Mouse (Mus musculus) heart, postnatal 0 days (tissue): Measurements from ENCODE around the gene 1110008P14Rik. TPM values are rescaled to one million over a fixed set of nuclear protein-coding genes. Genes with fewer than 3 reads are reported as not detected.

Source experiments
- ATAC-seq: fragments of 200-750 bp; cut with Nextera tagmentation; 2 replicates; pipeline ENCODE4 v1.8.0; 2017; ENCODE audit warnings: low read depth, moderate number of reproducible peaks, moderate library complexity; ENCODE audit not compliant: insufficient read depth
- DNase-seq: peaks from one replicate; pipeline ENCODE4 v3.0.0-alpha.2; 2016; ENCODE audit warnings: low spot score
- H3K27ac ChIP-seq: fragments of 300-500 bp; sonication (generic); 2 replicates; pipeline ENCODE4 v1.5.1; 2014; ENCODE audit warnings: low read depth, mild to moderate bottlenecking
- H3K27me3 ChIP-seq: fragments of 300-500 bp; sonication (generic); 2 replicates; pipeline ENCODE4 v1.6.1; 2014; ENCODE audit warnings: low read length, mixed read lengths; ENCODE audit not compliant: control insufficient read depth, insufficient read depth
- H3K36me3 ChIP-seq: fragments of 300-500 bp; sonication (generic); replicated peaks from 2 replicates; pipeline ENCODE4 v1.6.1; 2014; ENCODE audit warnings: low read length, mixed read lengths; ENCODE audit not compliant: control insufficient read depth, insufficient read depth
- H3K4me1 ChIP-seq: fragments of 300-500 bp; sonication (generic); 2 replicates; pipeline ENCODE4 v1.6.1; 2014; ENCODE audit warnings: antibody characterized with exemption; ENCODE audit not compliant: control insufficient read depth, insufficient read depth
- H3K4me2 ChIP-seq: fragments of 300-500 bp; sonication (generic); 2 replicates; pipeline ENCODE4 v1.6.1; 2014; ENCODE audit warnings: low read depth, mild to moderate bottlenecking, low read length, moderate library complexity
- H3K4me3 ChIP-seq: fragments of 300-500 bp; sonication (generic); 2 replicates; pipeline ENCODE4 v1.5.1; 2014; ENCODE audit warnings: low read depth, low read length
- H3K9ac ChIP-seq: fragments of 300-500 bp; sonication (generic); replicated peaks from 2 replicates; pipeline ENCODE4 v1.6.1; 2014; ENCODE audit warnings: low read depth, low read length, mixed read lengths
- H3K9me3 ChIP-seq: fragments of 300-500 bp; sonication (generic); replicated peaks from 2 replicates; pipeline ENCODE4 v1.6.1; 2016; ENCODE audit warnings: low read length; ENCODE audit not compliant: control insufficient read depth
- CTCF ChIP-seq: IDR thresholded peaks from 2 replicates; pipeline ENCODE4 v1.5.1; 2016; ENCODE audit warnings: antibody characterized with exemption, control low read depth, low read depth
- EP300 ChIP-seq: IDR thresholded peaks from 2 replicates; pipeline ENCODE4 v1.6.1; 2016; ENCODE audit warnings: antibody characterized with exemption, low read depth
- WGBS: fragments of 180-500 bp; shearing (Covaris S2); extraction: QIAGEN DNeasy Blood & Tissue Kit; methylation state at CpG from one replicate; pipeline ENCODE4 v1.1.7; 2014; 5-methylcytosine and 5-hydroxymethylcytosine counted together
- polyA plus RNA-seq: library from polyadenylated mRNA; unstranded; fragments of >200 nt; fragmentation: Nextera tagmentation; extraction: Ambion mirVana; gene quantifications from 2 replicates; pipeline ENCODE4 v1.2.1, GENCODE M21; 2015
- total RNA-seq: library from RNA; depleted of rRNA; stranded (reverse); fragments of >200 nt; gene quantifications from 2 replicates; pipeline ENCODE4 v1.2.3, GENCODE M21; 2014; ENCODE audit warnings: low replicate concordance; rRNA removed

1110008P14Rik gene
- total and polyA plus RNA-seq, 2 experiments from 2014 or later: 77.0 to 195 TPM

DNA sequence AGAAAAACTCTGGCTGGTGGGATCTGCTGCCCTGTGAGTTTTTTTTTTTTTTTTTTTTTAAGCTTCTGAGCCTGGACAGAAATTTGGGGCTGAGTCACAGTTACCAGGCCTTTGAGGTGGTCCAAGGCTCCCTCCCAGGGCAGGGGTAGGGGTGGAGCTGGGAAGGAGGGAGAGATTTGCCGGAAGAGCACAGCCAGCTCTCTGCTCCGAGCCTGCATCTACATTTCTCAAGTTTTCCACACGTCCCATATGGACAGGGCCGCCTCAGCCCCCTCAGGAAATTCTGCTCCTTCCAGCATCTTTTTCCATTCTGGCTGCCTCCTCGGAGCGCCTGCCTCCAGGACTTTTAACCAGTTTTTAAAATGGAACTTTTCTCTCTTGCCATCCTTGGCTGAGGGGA, 52.2 kb downstream of the 1110008P14Rik start:
- H3K36me3 ChIP-seq: no peaks in the 10 kb centered on the region
- H3K9me3 ChIP-seq: no peaks in the 10 kb centered on the region
- H3K27ac ChIP-seq: no peak overlapping the region
- no peak for TF ChIP-seq CTCF
- no peak for TF ChIP-seq EP300
- ATAC-seq: 0 out of 2 replicates have a peak, but pooled peaks have one; percentile 31
- H3K4me1 ChIP-seq: no peaks in the 10 kb centered on the region
- DNase-seq: no peak
- no peak overlapping the region for H3K4me3 ChIP-seq
- 42% methylated on average over 6 of the region's 6 CpGs for WGBS
- no peak overlapping the region for H3K9ac ChIP-seq
- H3K4me2 ChIP-seq: no peak overlapping the region
- H3K27me3 ChIP-seq: peaks cover 20% of the 10 kb centered on the region; the same call in 1 of the 2 replicates

- no peaks in the 10 kb centered on the region for H3K4me1 ChIP-seq
- no peak overlapping the region for H3K27ac ChIP-seq
- peaks cover 15% of the 10 kb centered on the region; the same call in 1 of the 2 replicates for H3K27me3 ChIP-seq
- no peak for TF ChIP-seq EP300
- no peak for TF ChIP-seq CTCF
- H3K4me3 ChIP-seq: no peak overlapping the region
- no peak overlapping the region for H3K9ac ChIP-seq
- no peaks in the 10 kb centered on the region for H3K9me3 ChIP-seq
- H3K36me3 ChIP-seq: no peaks in the 10 kb centered on the region
- ATAC-seq: no peak
- no peak overlapping the region for H3K4me2 ChIP-seq
- WGBS: 45% methylated on average over 13 of the region's 13 CpGs
- no peak for DNase-seq
Observed at GRCm38 (mm10) chr2:32328911-32329460, 52.8 kb downstream of the 1110008P14Rik start.

DNA sequence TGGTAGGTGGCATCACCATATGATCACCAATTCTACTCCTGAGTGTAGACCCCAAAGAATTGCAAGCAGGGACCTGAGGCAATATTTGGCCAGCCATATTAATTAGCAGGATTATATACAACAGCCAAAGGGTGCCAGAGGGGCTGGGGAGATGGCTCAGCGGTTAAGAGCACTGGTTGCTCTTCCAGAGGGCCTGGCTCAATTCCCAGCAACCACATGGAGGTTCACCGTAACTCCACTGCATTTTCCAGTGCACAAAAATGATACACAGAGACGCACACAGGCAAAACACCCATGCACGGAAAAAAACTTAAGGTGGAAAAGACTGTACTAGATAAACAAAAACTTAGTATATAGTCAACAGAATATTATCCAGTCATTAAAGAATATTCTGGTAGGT, 54.5 kb downstream of the 1110008P14Rik start:
- Histone ChIP-seq H3K9ac (no peak overlapping the region), H3K4me1 (no peaks in the 10 kb centered on the region), H3K27me3 (0 out of 2 replicates have a peak, but pooled peaks cover 1% of the 10 kb centered on the region), H3K4me3 (no peak overlapping the region), H3K36me3 (no peaks in the 10 kb centered on the region), H3K27ac (no peak overlapping the region), H3K4me2 (no peak overlapping the region), H3K9me3 (no peaks in the 10 kb centered on the region)
- WGBS: 67% methylated on average over 4 of the region's 4 CpGs
- no peak for TF ChIP-seq CTCF
- no peak for TF ChIP-seq EP300
- ATAC-seq (no peak), DNase-seq (no peak)

Other genes starting within 250 kb of the 1110008P14Rik start
- gene Prrc2b, start 230.9 kb downstream of the 1110008P14Rik start, total RNA-seq: 66.5 and 74.1 TPM in 2 replicates
- gene Prrc2b, start 230.9 kb downstream of the 1110008P14Rik start, polyA plus RNA-seq: 16.1 and 19.5 TPM in 2 replicates
- 19.8 and 21.4 TPM in 2 replicates for gene Pomt1, start 145.3 kb downstream of the 1110008P14Rik start, total RNA-seq
- gene Pomt1, start 145.3 kb downstream of the 1110008P14Rik start, polyA plus RNA-seq: 6.7 and 7.4 TPM in 2 replicates
- 47.2 and 55.1 TPM in 2 replicates for gene Uck1, start 121.8 kb downstream of the 1110008P14Rik start, total RNA-seq
- 30.0 and 32.1 TPM in 2 replicates for gene Uck1, start 121.8 kb downstream of the 1110008P14Rik start, polyA plus RNA-seq
- 46.7 and 56.4 TPM in 2 replicates for gene Golga2, start 94.6 kb downstream of the 1110008P14Rik start, total RNA-seq
- gene Golga2, start 94.6 kb downstream of the 1110008P14Rik start, polyA plus RNA-seq: 20.8 and 23.4 TPM in 2 replicates
- 248 and 262 TPM in 2 replicates for gene Swi5, start 93.9 kb downstream of the 1110008P14Rik start, total RNA-seq
- gene Swi5, start 93.9 kb downstream of the 1110008P14Rik start, polyA plus RNA-seq: 330 and 353 TPM in 2 replicates
- 61.9 and 79.9 TPM in 2 replicates for gene Ciz1, start 29.6 kb downstream of the 1110008P14Rik start, total RNA-seq
- gene Ciz1, start 29.6 kb downstream of the 1110008P14Rik start, polyA plus RNA-seq: 17.6 and 18.5 TPM in 2 replicates
- 3.4 and 10.3 TPM in 2 replicates for gene Dnm1, start 28.6 kb downstream of the 1110008P14Rik start, total RNA-seq
- 1.5 and 1.6 TPM in 2 replicates for gene Dnm1, start 28.6 kb downstream of the 1110008P14Rik start, polyA plus RNA-seq
- 1.1 and 6.0 TPM in 2 replicates for gene Lcn2, start 6.3 kb upstream of the 1110008P14Rik start, total RNA-seq
- 1.8 and 2.0 TPM in 2 replicates for gene Lcn2, start 6.3 kb upstream of the 1110008P14Rik start, polyA plus RNA-seq
- 33.9 and 46.7 TPM in 2 replicates for gene Ptges2, start 14.0 kb upstream of the 1110008P14Rik start, total RNA-seq
- 62.6 and 65.4 TPM in 2 replicates for gene Ptges2, start 14.0 kb upstream of the 1110008P14Rik start, polyA plus RNA-seq
- 3.2 and 4.2 TPM in 2 replicates for gene Naif1, start 68.5 kb upstream of the 1110008P14Rik start, total RNA-seq
- 3.3 and 3.5 TPM in 2 replicates for gene Naif1, start 68.5 kb upstream of the 1110008P14Rik start, polyA plus RNA-seq
- gene Slc25a25, start 69.5 kb upstream of the 1110008P14Rik start, total RNA-seq: 12.5 and 16.0 TPM in 2 replicates
- 6.5 and 6.6 TPM in 2 replicates for gene Slc25a25, start 69.5 kb upstream of the 1110008P14Rik start, polyA plus RNA-seq
- gene Fam102a, start 153.4 kb upstream of the 1110008P14Rik start, total RNA-seq: 11.2 and 12.3 TPM in 2 replicates
- gene Fam102a, start 153.4 kb upstream of the 1110008P14Rik start, polyA plus RNA-seq: 2.8 and 3.1 TPM in 2 replicates
- gene Dpm2, start 188.9 kb upstream of the 1110008P14Rik start, total RNA-seq: 17.9 and 31.0 TPM in 2 replicates
- gene Dpm2, start 188.9 kb upstream of the 1110008P14Rik start, polyA plus RNA-seq: 56.1 and 58.4 TPM in 2 replicates
- not detected in 2 replicates for gene Pip5kl1, start 192.9 kb upstream of the 1110008P14Rik start, total RNA-seq
- gene Pip5kl1, start 192.9 kb upstream of the 1110008P14Rik start, polyA plus RNA-seq: 0.18 TPM in 1 of 2 replicates, not detected in the other
- gene 9430097D07Rik, start 193.7 kb upstream of the 1110008P14Rik start, total RNA-seq: not detected in 2 replicates
- gene 9430097D07Rik, start 193.7 kb upstream of the 1110008P14Rik start, polyA plus RNA-seq: not detected in 2 replicates
- 25.7 and 28.0 TPM in 2 replicates for gene St6galnac4, start 205.2 kb upstream of the 1110008P14Rik start, total RNA-seq
- 25.5 and 27.0 TPM in 2 replicates for gene St6galnac4, start 205.2 kb upstream of the 1110008P14Rik start, polyA plus RNA-seq
- gene St6galnac6, start 217.8 kb upstream of the 1110008P14Rik start, total RNA-seq: 102 and 117 TPM in 2 replicates
- 44.1 and 44.3 TPM in 2 replicates for gene St6galnac6, start 217.8 kb upstream of the 1110008P14Rik start, polyA plus RNA-seq
- gene Ak1, start 239.8 kb upstream of the 1110008P14Rik start, total RNA-seq: 544 and 572 TPM in 2 replicates
- 721 and 737 TPM in 2 replicates for gene Ak1, start 239.8 kb upstream of the 1110008P14Rik start, polyA plus RNA-seq